Mouse (Mus musculus) neural tube, embryonic 14.5 days (tissue): Measurements from ENCODE around the gene Gm28360. TPM values are rescaled to one million over a fixed set of nuclear protein-coding genes. Genes with fewer than 3 reads are reported as not detected.
"Not testable (repeated sequence)": the region's sequence is repeated elsewhere in the genome, so short reads cannot be mapped to it uniquely, and the experiment has no call there.

Experiments used
- ATAC-seq: fragments of 200-750 bp; cut with Nextera tagmentation; 2 replicates; pipeline ENCODE4 v1.8.0; 2017; ENCODE audit warnings: low read depth, mild to moderate bottlenecking, moderate TSS enrichment, moderate library complexity
- H3K27ac ChIP-seq: fragments of 300-500 bp; sonication (generic); 2 replicates; pipeline ENCODE4 v1.5.1; 2014; ENCODE audit warnings: low read depth, mild to moderate bottlenecking, control low read depth, low read length, moderate library complexity, mixed read lengths
- H3K27me3 ChIP-seq: fragments of 300-500 bp; sonication (generic); 2 replicates; pipeline ENCODE4 v1.6.1; 2014; ENCODE audit warnings: low read length; ENCODE audit not compliant: control insufficient read depth, insufficient read depth
- H3K36me3 ChIP-seq: fragments of 300-500 bp; sonication (generic); 2 replicates; pipeline ENCODE4 v1.6.1; 2014; ENCODE audit warnings: low read length, mixed read lengths; ENCODE audit not compliant: control insufficient read depth, insufficient read depth
- H3K4me1 ChIP-seq: fragments of 300-500 bp; sonication (generic); 2 replicates; pipeline ENCODE4 v1.6.1; 2014; ENCODE audit warnings: low read length; ENCODE audit not compliant: control insufficient read depth, insufficient read depth
- H3K4me2 ChIP-seq: fragments of 300-500 bp; sonication (generic); 2 replicates; pipeline ENCODE4 v1.6.1; 2014; ENCODE audit warnings: mild to moderate bottlenecking, low read depth, low read length, control low read depth
- H3K4me3 ChIP-seq: fragments of 300-500 bp; sonication (generic); 2 replicates; pipeline ENCODE4 v1.5.1; 2014; ENCODE audit warnings: low read depth, low read length, control low read depth, mixed read lengths
- H3K9ac ChIP-seq: fragments of 300-500 bp; sonication (generic); replicated peaks from 2 replicates; pipeline ENCODE4 v1.6.1; 2014; ENCODE audit warnings: low read depth, mild to moderate bottlenecking, control low read depth, low read length, mixed read lengths
- H3K9me3 ChIP-seq: fragments of 300-500 bp; sonication (generic); 2 replicates; pipeline ENCODE4 v1.6.1; 2016; ENCODE audit warnings: low read length; ENCODE audit not compliant: control insufficient read depth
- WGBS: fragments of 180-500 bp; shearing (Covaris S2); extraction: QIAGEN DNeasy Blood & Tissue Kit; methylation state at CpG from one replicate; pipeline ENCODE4 v1.1.7; 2014; 5-methylcytosine and 5-hydroxymethylcytosine counted together
- polyA plus RNA-seq: library from polyadenylated mRNA; unstranded; fragments of >200 nt; fragmentation: Nextera tagmentation; extraction: Ambion mirVana; gene quantifications from 2 replicates; pipeline ENCODE4 v1.2.1, GENCODE M21; 2014

Gm28360 gene
- polyA plus RNA-seq: not detected in 2 replicates

GRCm38 (mm10) chr1:117829781-117830180 is at the start of gene Gm28360:
Gene Gm28360 (plus strand): TSS chr1:117830081.
- H3K4me3 ChIP-seq, H3K4me1 ChIP-seq, H3K9me3 ChIP-seq, H3K4me2 ChIP-seq, ATAC-seq, H3K36me3 ChIP-seq, H3K27me3 ChIP-seq, H3K9ac ChIP-seq, H3K27ac ChIP-seq: not testable (repeated sequence)
- WGBS: 75% methylated on average over 5 of the region's 5 CpGs

- H3K27me3 ChIP-seq, H3K4me1 ChIP-seq, H3K36me3 ChIP-seq, H3K4me3 ChIP-seq, H3K27ac ChIP-seq, H3K4me2 ChIP-seq, H3K9me3 ChIP-seq, H3K9ac ChIP-seq, ATAC-seq: not testable (repeated sequence)
- 64% methylated on average over 3 of the region's 3 CpGs for WGBS
Measured at GRCm38 (mm10) chr1:117780833-117781232, 49.0 kb upstream of the Gm28360 start, which contains the start of gene B020011L13Rik. Gene B020011L13Rik (plus strand): TSS chr1:117781133.

GRCm38 (mm10) chr1:117816271-117816670 is 13.6 kb upstream of the Gm28360 start:
- not testable (repeated sequence) for ATAC-seq, H3K36me3 ChIP-seq, H3K9me3 ChIP-seq, H3K4me3 ChIP-seq, H3K4me1 ChIP-seq, H3K4me2 ChIP-seq, H3K9ac ChIP-seq, H3K27me3 ChIP-seq, H3K27ac ChIP-seq

- not testable (repeated sequence) for H3K4me2 ChIP-seq, H3K27ac ChIP-seq, H3K9ac ChIP-seq, H3K36me3 ChIP-seq, H3K27me3 ChIP-seq, H3K4me3 ChIP-seq, H3K4me1 ChIP-seq, ATAC-seq, H3K9me3 ChIP-seq
- 93% methylated on average over 3 of the region's 3 CpGs for WGBS
Measured at GRCm38 (mm10) chr1:117851718-117852117, 21.8 kb downstream of the Gm28360 start.

Other genes with a start within 250 kb of the Gm28360 start
- not detected in 2 replicates for gene Gm28363, start 132.9 kb upstream of the Gm28360 start, polyA plus RNA-seq
- gene B020011L13Rik, start 48.9 kb upstream of the Gm28360 start, polyA plus RNA-seq: not detected in 2 replicates
- gene Gm28168, start 97.9 kb downstream of the Gm28360 start, polyA plus RNA-seq: not detected in 2 replicates
- gene Gm7145, start 135.9 kb downstream of the Gm28360 start, polyA plus RNA-seq: not detected in 2 replicates